Mouse (Mus musculus) cerebellum, adult 2 months (tissue): ENCODE measurements around the gene Slc17a9.

Experiments used
- CTCF ChIP-seq: fragments of 200-500 bp; IDR thresholded peaks from 2 replicates; pipeline ENCODE4 v1.5.1; 2011; ENCODE audit warnings: low read depth, mild to moderate bottlenecking, control low read depth, low read length, moderate library complexity, borderline replicate concordance; ENCODE audit not compliant: insufficient read depth
- POLR2A ChIP-seq: fragments of 200-500 bp; IDR thresholded peaks from 2 replicates; pipeline ENCODE4 v1.6.1; 2011; ENCODE audit warnings: low read length, control low read depth, borderline replicate concordance; ENCODE audit not compliant: insufficient read depth

- TF ChIP-seq CTCF (no peak), POLR2A (no peak)
Observed at GRCm38 (mm10) chr2:180746569-180747192, 21.6 kb downstream of the Slc17a9 start.
